Mouse (Mus musculus): Measurements from ENCODE around the gene Hmgcs1.

DNA sequence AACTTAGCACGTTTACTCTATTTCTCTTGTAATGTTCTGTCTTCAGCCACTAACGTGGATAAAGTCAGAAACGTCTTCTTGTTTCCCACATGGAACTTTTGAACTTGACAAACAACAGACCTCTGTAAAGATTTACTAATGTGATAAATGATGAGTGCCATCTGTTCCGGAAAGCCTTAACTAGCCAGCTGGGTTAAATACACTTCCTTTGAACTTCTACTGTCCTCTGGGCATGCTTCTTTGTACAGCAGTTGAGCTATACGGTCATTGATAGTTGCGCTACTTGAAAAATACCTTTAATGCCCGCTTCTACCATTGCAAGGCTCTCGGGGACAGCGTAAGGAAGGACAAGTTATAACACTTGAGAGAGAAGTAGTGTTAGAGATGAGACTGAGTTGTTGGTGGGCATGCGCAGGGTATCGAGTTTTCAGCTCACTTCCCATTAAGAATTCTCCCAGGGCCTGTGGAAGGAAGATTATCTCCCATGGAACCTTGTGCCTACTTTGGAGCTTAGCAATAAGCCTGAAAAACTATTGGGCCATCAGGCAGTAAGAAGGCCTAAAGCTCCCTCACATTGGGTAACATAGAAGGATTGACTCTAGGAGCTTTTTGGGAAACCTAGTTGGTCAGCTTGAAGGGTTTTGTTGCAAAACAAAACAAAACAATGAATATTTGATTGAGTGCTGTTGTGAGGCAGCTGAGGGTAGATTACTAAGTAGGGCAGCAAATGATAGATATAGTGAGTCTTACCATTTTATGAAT lies 5.6 kb upstream of the Hmgcs1 start:
- TF ChIP-seq CTCF (IDR thresholded peaks at IDR 0.05; ENCODE audit: low read depth) (no peak), EP300 (optimal IDR thresholded peaks at IDR 0.05) (no peak)
